Mouse (Mus musculus): ENCODE data around the gene Hs3st5. TPM values are rescaled to one million over a fixed set of nuclear protein-coding genes. Genes with fewer than 3 reads are reported as not detected.

Hs3st5 gene
- polyA plus RNA-seq, 1 experiment, result not detected

- TF ChIP-seq CTCF (IDR thresholded peaks at IDR 0.05; ENCODE audit: control insufficient read depth, insufficient read depth, low read length) (no peak), POLR2A (IDR thresholded peaks at IDR 0.05; ENCODE audit: borderline replicate concordance, control insufficient read depth, low read depth, low read length) (no peak)
- Histone ChIP-seq H3K27ac (ENCODE audit: control insufficient read depth, insufficient read depth, low read depth, low read length, poor library complexity) (no peak overlapping the region), H3K4me3 (replicated peaks; ENCODE audit: control insufficient read depth, low read depth, low read length) (no peak overlapping the region), H3K4me1 (ENCODE audit: control insufficient read depth, insufficient read depth, low read length) (no peaks in the 10 kb centered on the region)
These were observed 288.7 kb downstream of the Hs3st5 start for GRCm38 (mm10) chr10:36795311-36795710.

DNA sequence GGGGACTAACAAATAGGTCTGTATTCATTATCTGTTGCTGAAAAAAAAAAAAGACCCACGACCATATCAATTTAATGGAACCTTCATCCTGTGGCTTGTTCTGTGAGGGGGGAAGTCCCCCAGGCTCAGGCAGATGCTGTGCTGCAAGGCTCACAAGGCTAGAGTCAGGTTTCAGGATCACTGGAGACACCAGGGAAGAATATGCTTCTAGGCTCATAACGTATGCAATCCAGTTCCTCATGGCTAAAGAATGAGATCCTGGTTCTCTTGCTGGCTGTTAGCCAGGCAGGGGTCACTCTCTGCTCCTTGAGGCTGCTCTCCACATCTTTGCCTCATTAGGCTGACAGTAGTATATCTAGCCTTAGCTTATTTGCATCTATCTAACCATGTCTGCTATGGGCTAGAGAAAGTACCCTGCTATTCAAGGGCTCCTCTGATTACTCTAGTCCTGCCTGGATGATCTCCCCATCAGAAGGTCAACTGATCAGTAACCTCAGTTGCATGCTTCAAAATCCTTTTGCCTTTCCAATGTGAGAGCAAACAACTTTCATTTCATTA is 294.4 kb downstream of the Hs3st5 start:
- Histone ChIP-seq H3K4me1 (ENCODE audit: control insufficient read depth, insufficient read depth, low read length) (no peaks in the 10 kb centered on the region), H3K27ac (ENCODE audit: control insufficient read depth, insufficient read depth, low read depth, low read length, poor library complexity) (no peak overlapping the region), H3K4me3 (replicated peaks; ENCODE audit: control insufficient read depth, low read depth, low read length) (no peak overlapping the region)
- TF ChIP-seq CTCF (IDR thresholded peaks at IDR 0.05; ENCODE audit: control insufficient read depth, insufficient read depth, low read length) (no peak), POLR2A (IDR thresholded peaks at IDR 0.05; ENCODE audit: borderline replicate concordance, control insufficient read depth, low read depth, low read length) (no peak)
- 52% methylated on average over 2 of the region's 2 CpGs for WGBS

GRCm38 (mm10) chr10:36803705-36804104 is 297.1 kb downstream of the Hs3st5 start:
- no peak for TF ChIP-seq POLR2A (IDR thresholded peaks at IDR 0.05; ENCODE audit: borderline replicate concordance, control insufficient read depth, low read depth, low read length)
- no peak for TF ChIP-seq CTCF (IDR thresholded peaks at IDR 0.05; ENCODE audit: control insufficient read depth, insufficient read depth, low read length)
- 40% methylated on average over 2 of the region's 2 CpGs for WGBS
- H3K4me1 ChIP-seq (ENCODE audit: control insufficient read depth, insufficient read depth, low read length), result no peaks in the 10 kb centered on the region
- H3K4me3 ChIP-seq (replicated peaks; ENCODE audit: control insufficient read depth, low read depth, low read length), result no peak overlapping the region
- no peak overlapping the region for H3K27ac ChIP-seq (ENCODE audit: control insufficient read depth, insufficient read depth, low read depth, low read length, poor library complexity)

GRCm38 (mm10) chr10:36805265-36805664 is 298.7 kb downstream of the Hs3st5 start:
- 69% methylated on average over 4 of the region's 4 CpGs for WGBS

DNA sequence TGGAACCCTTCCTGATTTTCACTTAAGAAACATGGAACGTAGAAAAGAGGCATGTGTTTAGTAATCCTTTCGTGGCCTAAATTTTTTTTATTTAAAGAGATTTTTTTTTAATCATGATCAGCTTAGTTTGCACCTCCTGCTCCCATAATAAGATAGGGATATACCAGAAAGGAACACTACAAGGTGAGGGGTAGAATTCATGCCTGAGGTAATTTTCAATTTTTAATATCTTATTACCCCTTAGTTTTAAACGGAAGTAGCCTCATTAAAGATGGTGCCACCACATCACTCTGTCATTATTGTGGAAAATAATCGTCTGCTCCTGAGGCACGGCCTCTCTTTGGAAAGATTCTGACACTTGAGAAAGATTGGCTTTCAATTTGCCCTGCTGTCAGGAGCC is 299.2 kb downstream of the Hs3st5 start:
- Histone ChIP-seq H3K4me3 (replicated peaks; ENCODE audit: control insufficient read depth, low read depth, low read length) (no peak overlapping the region), H3K27ac (ENCODE audit: control insufficient read depth, insufficient read depth, low read depth, low read length, poor library complexity) (no peak overlapping the region), H3K4me1 (ENCODE audit: control insufficient read depth, insufficient read depth, low read length) (no peaks in the 10 kb centered on the region)
- TF ChIP-seq POLR2A (IDR thresholded peaks at IDR 0.05; ENCODE audit: borderline replicate concordance, control insufficient read depth, low read depth, low read length) (no peak), CTCF (IDR thresholded peaks at IDR 0.05; ENCODE audit: control insufficient read depth, insufficient read depth, low read length) (no peak)
- 80% methylated on average over 5 of the region's 5 CpGs for WGBS

More at GRCm38 (mm10) chr10:36805265-36805664, 298.7 kb downstream of the Hs3st5 start:
- Histone ChIP-seq H3K4me1 (ENCODE audit: control insufficient read depth, insufficient read depth, low read length) (no peaks in the 10 kb centered on the region), H3K4me3 (replicated peaks; ENCODE audit: control insufficient read depth, low read depth, low read length) (no peak overlapping the region), H3K27ac (ENCODE audit: control insufficient read depth, insufficient read depth, low read depth, low read length, poor library complexity) (no peak overlapping the region)
- TF ChIP-seq CTCF (IDR thresholded peaks at IDR 0.05; ENCODE audit: control insufficient read depth, insufficient read depth, low read length) (no peak), POLR2A (IDR thresholded peaks at IDR 0.05; ENCODE audit: borderline replicate concordance, control insufficient read depth, low read depth, low read length) (no peak)

GRCm38 (mm10) chr10:36807007-36807406 is 300.4 kb downstream of the Hs3st5 start:
- Histone ChIP-seq H3K4me1 (ENCODE audit: control insufficient read depth, insufficient read depth, low read length) (no peaks in the 10 kb centered on the region), H3K27ac (ENCODE audit: control insufficient read depth, insufficient read depth, low read depth, low read length, poor library complexity) (no peak overlapping the region), H3K4me3 (replicated peaks; ENCODE audit: control insufficient read depth, low read depth, low read length) (no peak overlapping the region)
- TF ChIP-seq POLR2A (IDR thresholded peaks at IDR 0.05; ENCODE audit: borderline replicate concordance, control insufficient read depth, low read depth, low read length) (no peak), CTCF (IDR thresholded peaks at IDR 0.05; ENCODE audit: control insufficient read depth, insufficient read depth, low read length) (no peak)
- 63% methylated on average over 5 of the region's 5 CpGs for WGBS

DNA sequence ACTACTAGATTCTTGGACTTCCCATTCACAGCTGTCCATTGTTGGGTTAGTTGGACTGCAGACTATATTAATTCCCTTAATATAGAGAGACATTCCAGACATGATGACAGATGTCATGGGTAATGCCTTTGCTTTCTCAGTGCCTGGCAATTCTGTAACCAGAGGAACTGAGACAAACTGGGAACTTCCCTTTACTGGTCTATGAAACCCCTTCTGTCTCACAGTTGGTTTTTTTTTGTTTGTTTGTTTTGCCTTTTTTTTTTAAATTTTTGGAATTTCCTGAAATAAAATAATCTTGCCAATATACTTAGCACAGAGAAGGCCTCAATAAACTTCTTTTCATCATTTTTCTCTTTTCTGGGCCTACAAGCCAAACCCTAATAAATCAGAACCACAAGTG is 312.3 kb downstream of the Hs3st5 start:
- H3K4me1 ChIP-seq (ENCODE audit: control insufficient read depth, insufficient read depth, low read length), result no peaks in the 10 kb centered on the region
- H3K27ac ChIP-seq (ENCODE audit: control insufficient read depth, insufficient read depth, low read depth, low read length, poor library complexity), result no peak overlapping the region
- TF ChIP-seq POLR2A (IDR thresholded peaks at IDR 0.05; ENCODE audit: borderline replicate concordance, control insufficient read depth, low read depth, low read length) (no peak), CTCF (IDR thresholded peaks at IDR 0.05; ENCODE audit: control insufficient read depth, insufficient read depth, low read length) (no peak)
- H3K4me3 ChIP-seq (replicated peaks; ENCODE audit: control insufficient read depth, low read depth, low read length), result no peak overlapping the region

DNA sequence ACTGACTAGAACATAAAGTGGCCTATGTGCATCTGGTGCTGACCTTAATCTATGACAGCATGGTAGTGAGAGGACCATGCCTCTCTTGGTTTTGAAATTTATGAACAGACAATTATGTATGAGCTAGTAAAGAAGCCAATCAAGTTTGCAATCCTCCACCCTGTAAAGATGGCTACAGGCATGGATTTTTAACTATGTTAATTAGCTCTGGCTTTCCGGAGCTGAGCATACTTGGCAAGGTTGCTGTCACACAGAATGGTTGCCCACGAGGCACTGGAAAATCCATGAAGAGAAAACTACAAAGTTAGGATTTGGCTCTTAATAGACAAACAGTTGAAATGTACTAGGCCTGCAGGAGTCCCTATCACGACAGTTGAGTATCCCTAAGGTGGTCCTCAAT is 322.5 kb downstream of the Hs3st5 start:
- Histone ChIP-seq H3K4me1 (ENCODE audit: control insufficient read depth, insufficient read depth, low read length) (no peaks in the 10 kb centered on the region), H3K4me3 (replicated peaks; ENCODE audit: control insufficient read depth, low read depth, low read length) (no peak overlapping the region), H3K27ac (ENCODE audit: control insufficient read depth, insufficient read depth, low read depth, low read length, poor library complexity) (no peak overlapping the region)
- 70% methylated on average over 3 of the region's 3 CpGs for WGBS
- no peak for TF ChIP-seq POLR2A (IDR thresholded peaks at IDR 0.05; ENCODE audit: borderline replicate concordance, control insufficient read depth, low read depth, low read length)
- no peak for TF ChIP-seq CTCF (IDR thresholded peaks at IDR 0.05; ENCODE audit: control insufficient read depth, insufficient read depth, low read length)

DNA sequence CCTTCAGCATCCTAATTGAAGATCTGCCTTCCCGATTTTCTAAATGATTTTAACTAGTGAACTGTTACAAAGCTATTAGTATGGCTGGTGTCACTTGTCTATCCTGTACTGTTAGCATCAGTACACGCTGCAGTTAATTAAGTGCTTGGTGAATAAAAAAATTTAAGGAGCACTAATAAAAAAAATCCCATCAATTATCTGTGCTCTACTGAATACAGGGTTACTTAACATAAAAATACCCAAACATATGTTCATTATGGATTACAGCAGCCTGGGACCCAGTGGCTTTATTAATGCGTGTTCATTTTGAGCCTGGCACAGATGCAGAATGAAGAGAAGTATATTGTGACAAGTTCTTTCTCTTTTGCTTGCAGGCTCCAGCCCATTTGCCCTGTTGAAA is 325.6 kb downstream of the Hs3st5 start:
- Histone ChIP-seq H3K4me1 (ENCODE audit: control insufficient read depth, insufficient read depth, low read length) (no peaks in the 10 kb centered on the region), H3K27ac (ENCODE audit: control insufficient read depth, insufficient read depth, low read depth, low read length, poor library complexity) (no peak overlapping the region), H3K4me3 (replicated peaks; ENCODE audit: control insufficient read depth, low read depth, low read length) (no peak overlapping the region)
- WGBS, result 72% methylated on average over 3 of the region's 3 CpGs
- TF ChIP-seq POLR2A (IDR thresholded peaks at IDR 0.05; ENCODE audit: borderline replicate concordance, control insufficient read depth, low read depth, low read length) (no peak), CTCF (IDR thresholded peaks at IDR 0.05; ENCODE audit: control insufficient read depth, insufficient read depth, low read length) (no peak)

Measured in bone marrow, adult 2 months (tissue).